Comparison of ENCODE assay signal across 8 mouse cellular contexts in the genomic region with DNA sequence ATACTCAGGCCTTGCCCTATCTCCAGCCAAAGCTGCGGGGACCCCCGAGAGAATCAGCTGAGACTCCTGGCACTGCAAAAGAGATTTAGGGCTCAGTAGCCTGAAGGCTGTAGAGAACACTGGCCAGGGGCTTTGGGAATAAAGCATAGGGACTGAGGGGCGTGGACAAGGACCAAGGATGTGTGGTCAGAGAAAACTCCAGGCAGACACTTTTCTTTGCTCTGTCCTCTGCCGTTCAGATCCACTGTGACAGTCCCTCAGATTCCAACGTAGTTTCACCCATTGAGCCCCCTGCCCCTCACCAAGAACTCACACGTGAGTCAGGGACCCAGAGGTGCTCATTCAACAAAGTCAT. TPM values are rescaled to one million over a fixed set of nuclear protein-coding genes. Genes with fewer than 3 reads are reported as not detected.
A peak's percentile ranks its signal among the peaks of the same experiment; 100 is the strongest.
DNase-seq lines count a peak whose midpoint lies in the region; ATAC-seq and TF ChIP-seq lines count a peak whose summit lies in the region.

No protein-coding gene starts in this region.

- H3K9ac ChIP-seq in limb, embryonic 14.5 days (ENCODE audit: low read depth, low read length, severe bottlenecking): peak overlapping the region; percentile 98
- H3K9ac ChIP-seq in stomach, embryonic 15.5 days: peak overlapping the region; percentile 96; the same call in 1 of the 2 replicates

- peak overlapping the region; percentile 78 for H3K27ac ChIP-seq in cerebellum, adult 2 months (ENCODE audit: insufficient read depth, low read length)
- H3K27ac ChIP-seq in limb, embryonic 14.5 days (replicated peaks; ENCODE audit: low read depth, low read length): peak overlapping the region; percentile 96
- H3K27ac ChIP-seq in stomach, embryonic 15.5 days: peak overlapping the region; percentile 94

- no peak for DNase-seq in cerebellum, adult 2 months
- DNase-seq in cerebellum, postnatal 25 days: no peak
- no peak for DNase-seq in limb, embryonic 14.5 days (ENCODE audit: low spot score)
- no peak for DNase-seq in frontal cortex, postnatal 25 days (ENCODE audit: low spot score in 2 of 2)
- DNase-seq in adrenal gland, adult 2 months: no peak

- TF ChIP-seq POLR2A in cerebellum, adult 2 months (IDR thresholded peaks at IDR 0.05; ENCODE audit: borderline replicate concordance, insufficient read depth, low read length): no peak
- no peak for TF ChIP-seq POLR2A in limb, embryonic 14.5 days (IDR thresholded peaks at IDR 0.05; ENCODE audit: borderline replicate concordance, extremely low read depth, insufficient read depth, insufficient read length)

- no peaks in the 10 kb centered on the region for H3K27me3 ChIP-seq in cerebellum, adult 2 months (ENCODE audit: control insufficient read depth, insufficient read depth, low read length)
- H3K27me3 ChIP-seq in megakaryocyte, embryonic 14.5 days (replicated peaks): peaks cover 3% of the 10 kb centered on the region
- no peaks in the 10 kb centered on the region for H3K27me3 ChIP-seq in limb, embryonic 14.5 days (ENCODE audit: control insufficient read depth, insufficient read depth, low read length)
- H3K27me3 ChIP-seq in stomach, embryonic 15.5 days (replicated peaks): no peaks in the 10 kb centered on the region

- WGBS in cerebellum, adult 2 months: under 1% methylated on average over 6 of the region's 6 CpGs
- 5% methylated on average over 6 of the region's 6 CpGs for WGBS in limb, embryonic 14.5 days
- WGBS in stomach, embryonic 15.5 days: 7% methylated on average over 6 of the region's 6 CpGs

- peak overlapping the region; percentile 85 for H3K4me2 ChIP-seq in limb, embryonic 14.5 days (replicated peaks; ENCODE audit: low read depth, low read length, severe bottlenecking)
- peak overlapping the region; percentile 65 for H3K4me2 ChIP-seq in stomach, embryonic 15.5 days

- H3K36me3 ChIP-seq in megakaryocyte, embryonic 14.5 days (replicated peaks; ENCODE audit: low read length): peaks cover 27% of the 10 kb centered on the region
- peaks cover 18% of the 10 kb centered on the region for H3K36me3 ChIP-seq in limb, embryonic 14.5 days (ENCODE audit: control insufficient read depth, insufficient read depth, low read length)
- H3K36me3 ChIP-seq in stomach, embryonic 15.5 days: no peaks in the 10 kb centered on the region

- peaks cover 33% of the 10 kb centered on the region for H3K4me1 ChIP-seq in cerebellum, adult 2 months (ENCODE audit: control insufficient read depth, insufficient read depth, low read length)
- peaks cover 81% of the 10 kb centered on the region for H3K4me1 ChIP-seq in megakaryocyte, embryonic 14.5 days
- H3K4me1 ChIP-seq in limb, embryonic 14.5 days (ENCODE audit: control insufficient read depth, insufficient read depth, low read length): peaks cover 29% of the 10 kb centered on the region
- peaks cover 32% of the 10 kb centered on the region for H3K4me1 ChIP-seq in stomach, embryonic 15.5 days

- TF ChIP-seq CTCF in cerebellum, adult 2 months (IDR thresholded peaks at IDR 0.05; ENCODE audit: borderline replicate concordance, insufficient read depth, low read depth, low read length): no peak

- H3K9me3 ChIP-seq in megakaryocyte, embryonic 14.5 days: no peaks in the 10 kb centered on the region
- H3K9me3 ChIP-seq in limb, embryonic 14.5 days (ENCODE audit: control insufficient read depth, low read length): no peaks in the 10 kb centered on the region
- H3K9me3 ChIP-seq in stomach, embryonic 15.5 days: no peaks in the 10 kb centered on the region

- no peak for ATAC-seq in megakaryocyte, adult 5-6 weeks (ENCODE audit: poor library complexity, severe bottlenecking)
- 0 out of 2 replicates have a peak, but pooled peaks have one; percentile 1 for ATAC-seq in limb, embryonic 14.5 days (ENCODE audit: low FRiP score, low read depth)
- ATAC-seq in stomach, embryonic 15.5 days (ENCODE audit: insufficient read depth, low FRiP score, low read depth): 0 out of 2 replicates have a peak, but pooled peaks have one; percentile 7

- H3K4me3 ChIP-seq in cerebellum, adult 2 months (replicated peaks; ENCODE audit: insufficient read depth, low read depth, low read length): peak overlapping the region; percentile 88
- H3K4me3 ChIP-seq in megakaryocyte, embryonic 14.5 days (replicated peaks): peak overlapping the region; percentile 93
- H3K4me3 ChIP-seq in limb, embryonic 14.5 days (replicated peaks; ENCODE audit: low read length): peak overlapping the region; percentile 97
- H3K4me3 ChIP-seq in stomach, embryonic 15.5 days (replicated peaks): peak overlapping the region; percentile 87

RNA-seq across cellular contexts. Expression of gene Csnk1e, which starts 13.1 kb away (rescaled TPM):
- 110 and 122 TPM in 2 replicates for polyA plus RNA-seq in cerebellum, adult 2 months (2012; rRNA removed)
- polyA plus RNA-seq in megakaryocyte, embryonic 14.5 days (2012; ENCODE audit: insufficient read depth, low replicate concordance): 77.4 and 115 TPM in 2 replicates
- total RNA-seq in megakaryocyte, adult 5-6 weeks (2015): 33.3 and 39.4 TPM in 2 replicates
- total RNA-seq in megakaryocyte, adult 5-6 weeks (2017): 29.3 and 32.0 TPM in 2 replicates
- 184 and 214 TPM in 2 replicates for polyA plus RNA-seq in limb, embryonic 14.5 days (2012; rRNA removed)
- 83.8 and 98.0 TPM in 2 replicates for polyA plus RNA-seq in limb, embryonic 14.5 days (2014; fragmentation: Nextera tagmentation; extraction: Ambion mirVana)
- polyA plus RNA-seq in stomach, embryonic 15.5 days (2015; fragmentation: Nextera tagmentation; extraction: Ambion mirVana): 63.7 and 66.0 TPM in 2 replicates
- total RNA-seq in adrenal gland, adult 2 months (2021): 10 to 100 TPM; 74.6 to 87.7 TPM
- 59.2 and 65.3 TPM in 2 replicates for polyA plus RNA-seq in adrenal gland, adult 2 months (2012; rRNA removed)

RNA-seq across cellular contexts. Expression of gene Tmem184b, which starts 38.9 kb away (rescaled TPM):
- 88.5 and 95.4 TPM in 2 replicates for polyA plus RNA-seq in cerebellum, adult 2 months (2012; rRNA removed)
- polyA plus RNA-seq in megakaryocyte, embryonic 14.5 days (2012; ENCODE audit: insufficient read depth, low replicate concordance): 58.6 and 91.9 TPM in 2 replicates
- total RNA-seq in megakaryocyte, adult 5-6 weeks (2015): 31.1 and 33.3 TPM in 2 replicates
- total RNA-seq in megakaryocyte, adult 5-6 weeks (2017): 10.4 and 12.2 TPM in 2 replicates
- polyA plus RNA-seq in limb, embryonic 14.5 days (2012; rRNA removed): 121 and 163 TPM in 2 replicates
- polyA plus RNA-seq in limb, embryonic 14.5 days (2014; fragmentation: Nextera tagmentation; extraction: Ambion mirVana): 67.9 and 76.8 TPM in 2 replicates
- polyA plus RNA-seq in stomach, embryonic 15.5 days (2015; fragmentation: Nextera tagmentation; extraction: Ambion mirVana): 58.5 and 59.9 TPM in 2 replicates
- total RNA-seq in adrenal gland, adult 2 months (2021): 10 to 100 TPM; 61.5 to 66.3 TPM
- polyA plus RNA-seq in adrenal gland, adult 2 months (2012; rRNA removed): 255 and 262 TPM in 2 replicates
